Mouse (Mus musculus) urinary bladder, postnatal 10 days (tissue): Measurements from ENCODE around the gene Pdzd7.

Experiments used
- DNase-seq: peaks from one replicate; pipeline ENCODE4 v3.0.0; 2022; ENCODE audit warnings: low spot score

Gene Pdzd7

GRCm38 (mm10) chr19:45045651-45046050 is at the start of gene Pdzd7:
TSS of gene Pdzd7 (minus strand) at chr19:45045717.
- DNase-seq = no peak

DNA sequence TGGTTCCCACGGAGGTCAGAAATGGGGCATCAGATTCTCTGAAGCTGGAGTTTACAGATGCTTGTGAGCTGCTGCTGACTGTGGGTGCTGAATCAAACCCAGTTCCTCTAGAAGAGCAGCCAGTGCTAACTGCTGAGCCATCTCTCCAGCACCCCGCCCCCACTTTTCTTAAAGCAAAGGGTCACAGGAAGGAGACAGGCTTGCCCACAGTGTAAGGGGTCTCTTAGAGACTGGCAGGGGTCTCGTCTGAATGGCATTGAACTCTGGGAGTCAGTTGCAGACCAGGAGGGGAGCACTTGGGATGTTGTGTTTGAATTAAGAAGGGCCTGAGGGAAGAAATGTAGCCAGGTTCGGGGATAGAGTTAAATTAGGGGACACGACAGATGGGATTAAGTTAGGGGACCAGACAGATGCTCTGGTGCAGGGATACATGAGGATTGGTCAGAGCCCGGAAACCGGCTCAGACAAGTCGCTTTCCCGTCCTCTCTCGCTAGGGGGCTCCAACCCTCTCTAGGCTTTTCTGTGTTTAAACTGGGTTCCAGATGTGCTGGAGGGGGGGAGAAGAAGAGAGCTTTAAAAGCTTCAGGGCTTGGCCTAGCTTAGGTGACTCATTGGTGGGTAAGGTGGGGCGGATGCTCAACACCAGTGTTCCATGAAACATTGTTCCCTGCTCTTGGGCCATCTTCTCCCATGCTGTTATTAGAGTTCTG is 36.5 kb upstream of the Pdzd7 start:
- no peak for DNase-seq

DNA sequence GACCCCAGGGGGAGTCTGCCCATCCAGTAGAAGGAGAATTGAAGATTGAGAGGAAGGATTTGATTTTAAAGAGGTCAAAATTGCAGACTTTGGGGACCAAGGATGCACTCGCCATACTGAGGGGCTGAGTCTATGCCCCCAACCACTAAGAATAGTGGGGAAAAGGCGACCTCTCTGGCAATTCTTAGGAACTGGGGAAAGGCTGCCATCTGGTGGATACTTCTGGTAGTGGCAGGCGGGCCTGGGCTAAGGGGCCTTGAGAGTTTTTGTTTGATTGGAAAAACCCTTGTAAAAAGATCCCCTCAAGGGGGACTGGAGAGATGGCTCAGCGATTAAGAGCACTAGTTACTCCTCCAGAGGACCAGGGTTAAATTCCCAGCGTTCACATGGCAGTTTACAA is 35.8 kb upstream of the Pdzd7 start:
- DNase-seq = no peak

- DNase-seq = no peak
Measured at GRCm38 (mm10) chr19:45080711-45081110, 35.2 kb upstream of the Pdzd7 start.

DNA sequence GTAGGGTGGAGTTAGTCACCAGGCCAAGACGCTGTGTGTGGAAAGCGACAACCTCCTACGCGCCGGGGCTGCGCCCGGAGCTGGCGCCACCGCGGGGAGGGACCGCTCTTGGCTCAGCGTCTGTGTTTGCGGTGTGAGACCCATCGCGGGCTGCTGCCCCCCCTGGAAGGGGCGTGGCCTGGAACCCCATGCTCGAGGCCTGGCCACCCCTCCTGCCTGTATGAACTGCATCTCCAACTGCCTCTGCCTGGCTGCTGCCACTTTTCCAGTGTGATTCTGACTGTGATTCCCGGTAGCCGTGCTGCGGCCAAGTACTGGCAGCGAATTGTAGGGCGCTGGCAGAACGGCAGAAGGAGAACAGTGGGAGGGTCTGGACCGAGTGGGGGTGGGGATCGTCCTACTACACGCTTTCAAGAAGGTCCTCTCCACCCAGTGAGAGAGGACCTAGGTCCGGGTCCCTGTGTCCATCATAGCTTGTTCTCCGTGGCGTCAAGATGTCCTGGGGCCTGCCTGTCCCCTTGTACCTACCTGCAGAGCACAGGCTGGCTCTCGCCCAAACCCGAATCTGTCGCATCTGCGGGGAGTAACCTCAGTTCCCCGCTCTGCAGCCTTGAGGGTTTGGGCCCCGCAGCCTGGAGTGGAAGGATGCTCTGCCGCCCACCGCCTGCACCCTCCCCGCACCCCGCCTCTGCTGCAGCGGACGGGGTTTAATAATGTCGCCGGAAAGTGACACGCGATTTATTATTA is 34.4 kb upstream of the Pdzd7 start:
- no peak for DNase-seq

GRCm38 (mm10) chr19:45078971-45079764 is 33.7 kb upstream of the Pdzd7 start:
- DNase-seq = no peak

DNA sequence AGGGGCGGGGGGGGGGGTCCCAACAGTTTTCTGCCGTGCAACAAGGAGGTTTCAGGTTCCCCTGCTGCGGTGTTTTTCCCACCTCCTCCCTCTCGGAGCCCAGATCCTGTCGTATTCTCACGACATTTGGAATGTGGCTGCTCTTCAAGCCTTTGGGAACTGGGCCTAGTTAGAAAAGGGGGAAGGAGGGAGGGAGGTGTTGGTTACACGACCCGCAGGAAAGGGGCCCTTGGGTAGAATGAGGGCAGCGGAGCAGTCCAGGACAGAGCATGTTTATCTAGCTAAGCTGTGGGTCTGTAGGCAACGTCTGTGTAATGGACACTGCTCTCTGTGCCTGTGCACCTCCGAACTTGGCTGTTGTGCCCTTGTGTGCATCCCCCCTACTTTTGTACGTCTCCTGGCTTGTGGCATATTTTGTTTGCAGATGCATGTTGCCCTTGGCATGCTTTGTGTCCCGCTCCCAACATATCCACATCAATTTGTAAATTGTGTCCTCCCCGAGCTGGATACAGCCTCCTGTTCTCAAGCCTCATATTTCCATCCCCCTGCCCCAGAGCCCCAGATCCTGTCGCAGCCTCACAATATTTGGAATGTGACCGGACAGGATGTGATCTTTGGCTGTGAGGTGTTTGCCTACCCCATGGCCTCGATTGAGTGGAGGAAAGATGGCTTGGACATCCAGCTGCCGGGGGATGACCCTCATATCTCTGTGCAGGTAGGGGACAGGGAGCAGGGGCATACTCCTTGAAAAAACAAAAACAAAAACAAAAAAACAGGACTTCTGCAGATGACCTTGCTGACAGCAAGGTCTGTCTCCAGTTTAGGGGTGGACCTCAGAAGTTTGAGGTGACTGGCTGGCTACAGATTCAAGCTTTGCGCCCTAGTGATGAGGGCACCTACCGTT is 32.5 kb upstream of the Pdzd7 start:
- no peak for DNase-seq

DNA sequence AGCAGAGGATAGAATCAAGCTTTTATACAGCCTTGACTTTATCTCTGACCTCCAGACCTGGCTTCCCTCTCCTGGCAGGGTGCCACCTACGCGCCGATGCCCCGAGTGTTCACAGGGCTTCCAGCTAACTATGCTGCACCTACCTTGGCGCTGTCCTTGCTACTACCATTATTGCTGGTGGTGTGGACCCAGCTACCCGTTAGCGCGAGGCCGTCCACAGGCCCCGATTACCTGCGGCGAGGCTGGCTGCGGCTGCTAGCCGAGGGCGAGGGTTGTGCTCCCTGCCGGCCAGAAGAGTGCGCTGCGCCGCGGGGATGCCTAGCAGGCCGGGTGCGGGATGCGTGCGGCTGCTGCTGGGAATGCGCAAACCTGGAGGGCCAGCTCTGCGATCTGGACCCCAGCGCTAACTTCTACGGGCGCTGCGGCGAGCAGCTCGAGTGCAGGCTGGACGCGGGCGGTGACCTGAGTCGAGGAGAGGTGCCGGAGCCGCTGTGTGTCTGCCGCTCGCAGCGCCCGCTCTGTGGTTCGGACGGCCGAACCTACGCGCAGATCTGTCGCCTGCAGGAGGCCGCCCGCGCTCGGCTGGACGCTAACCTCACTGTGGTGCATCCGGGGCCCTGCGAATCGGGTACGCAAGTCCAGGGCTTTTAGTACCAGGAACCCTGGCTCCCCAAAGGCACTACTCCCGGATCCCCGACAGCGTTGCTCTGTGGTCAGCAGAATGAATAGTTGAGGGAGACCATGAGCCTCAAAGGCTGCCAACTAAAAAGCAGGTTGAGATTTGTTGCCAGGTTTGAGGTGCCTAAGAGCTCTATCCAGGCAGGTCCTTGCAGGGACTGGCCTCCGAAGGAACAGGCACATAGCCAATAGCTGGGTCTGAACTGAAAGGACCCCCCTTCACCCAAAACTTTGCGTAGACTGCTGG is 31.3 kb upstream of the Pdzd7 start:
- DNase-seq = no peak

DNA sequence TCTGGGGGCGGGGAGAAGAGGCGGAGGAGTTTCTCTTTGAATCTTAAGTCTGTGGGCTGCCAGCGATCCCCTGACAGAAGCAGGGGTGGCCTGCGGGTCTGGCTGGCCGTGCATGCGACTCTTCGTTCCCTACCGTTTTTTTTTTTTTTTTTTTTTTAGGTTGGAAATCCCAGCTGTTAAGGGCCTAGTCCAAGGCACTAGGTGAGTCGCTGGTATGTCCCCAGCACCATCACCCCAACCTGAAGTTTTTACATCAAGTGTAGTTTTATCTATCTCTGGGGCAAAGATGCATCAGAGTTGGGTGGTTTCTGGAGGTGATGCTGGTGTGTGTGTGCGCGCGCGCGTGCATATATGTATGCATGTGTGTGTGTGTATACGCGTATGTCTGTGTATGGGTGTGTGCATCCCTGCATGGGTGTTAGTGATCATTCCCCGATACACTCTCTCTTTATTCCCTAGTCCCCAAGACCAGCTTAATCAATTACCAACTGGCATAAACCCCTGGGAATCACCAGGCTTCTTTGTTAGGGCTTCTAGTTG is 30.6 kb upstream of the Pdzd7 start:
- no peak for DNase-seq

DNA sequence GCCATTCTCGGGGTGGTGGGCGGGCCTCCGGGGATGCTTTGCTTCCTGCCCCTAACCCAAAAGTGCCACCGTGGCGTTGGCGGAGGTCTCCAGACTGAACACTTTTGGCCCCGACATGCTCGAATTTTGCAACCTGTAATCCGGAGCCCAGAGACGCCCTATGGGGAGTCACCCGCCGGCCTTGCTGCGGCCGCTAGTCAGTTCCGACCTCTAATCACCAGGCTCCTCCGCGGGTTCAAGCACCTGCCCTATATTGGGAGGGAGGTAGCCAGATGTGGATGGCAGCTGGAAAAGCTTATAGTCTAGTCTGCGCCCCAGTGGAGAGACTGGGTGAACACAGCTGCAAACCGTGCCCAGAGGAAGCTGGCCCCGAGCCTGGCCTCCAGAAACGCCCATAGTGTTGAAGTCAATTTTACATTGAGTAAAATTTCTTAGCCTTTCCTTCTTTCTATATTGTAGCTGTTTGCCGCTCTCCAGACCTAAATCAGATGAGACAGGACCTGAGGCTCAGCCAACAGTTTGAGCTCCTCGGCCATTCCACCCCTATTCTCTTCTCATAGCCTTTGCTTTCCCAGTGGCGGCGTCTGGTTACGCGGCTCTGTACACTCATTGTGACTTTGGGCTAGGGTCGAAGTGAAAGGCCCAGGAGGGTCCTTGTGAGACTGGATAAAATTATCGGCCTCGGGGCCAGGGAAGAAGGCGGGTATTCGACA is 30.0 kb upstream of the Pdzd7 start:
- DNase-seq = no peak

GRCm38 (mm10) chr19:45074580-45075322 is 29.2 kb upstream of the Pdzd7 start, which contains the start of gene Kazald1:
TSS of gene Kazald1 (plus strand) at chr19:45075241.
- peak; percentile 82 for DNase-seq

DNA sequence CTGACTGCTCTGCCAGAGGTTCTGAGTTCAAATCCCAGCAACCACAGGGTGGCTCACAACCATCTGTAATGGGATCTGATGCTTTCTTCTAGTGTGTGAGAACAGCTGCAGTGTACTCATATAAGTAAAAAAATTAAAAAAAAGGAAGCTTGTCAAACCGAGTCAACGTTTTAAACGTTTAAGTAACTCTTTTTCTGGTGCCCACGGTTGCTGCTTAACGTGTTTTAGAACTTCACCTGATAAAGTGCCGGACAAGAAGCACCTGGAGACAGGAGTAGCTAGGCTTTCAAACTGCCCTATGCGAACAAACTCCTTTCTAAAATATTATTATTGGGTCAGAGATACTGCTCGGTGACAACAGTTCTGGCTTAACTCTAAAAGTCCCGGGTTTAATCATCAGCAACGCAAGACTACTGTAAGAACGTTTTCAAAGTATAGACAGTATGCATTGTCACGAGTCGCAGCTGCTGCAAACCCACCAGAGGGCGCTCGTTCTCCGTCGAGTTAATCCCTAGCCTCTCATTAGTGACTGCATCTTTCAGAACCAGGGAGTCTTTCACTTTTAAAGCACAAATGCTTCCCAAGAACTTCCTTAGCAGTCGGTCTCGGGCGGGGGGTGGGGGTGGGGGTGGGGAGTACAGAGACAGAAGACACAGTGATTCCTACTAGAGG is 28.5 kb upstream of the Pdzd7 start:
- peak; percentile 76 for DNase-seq

DNA sequence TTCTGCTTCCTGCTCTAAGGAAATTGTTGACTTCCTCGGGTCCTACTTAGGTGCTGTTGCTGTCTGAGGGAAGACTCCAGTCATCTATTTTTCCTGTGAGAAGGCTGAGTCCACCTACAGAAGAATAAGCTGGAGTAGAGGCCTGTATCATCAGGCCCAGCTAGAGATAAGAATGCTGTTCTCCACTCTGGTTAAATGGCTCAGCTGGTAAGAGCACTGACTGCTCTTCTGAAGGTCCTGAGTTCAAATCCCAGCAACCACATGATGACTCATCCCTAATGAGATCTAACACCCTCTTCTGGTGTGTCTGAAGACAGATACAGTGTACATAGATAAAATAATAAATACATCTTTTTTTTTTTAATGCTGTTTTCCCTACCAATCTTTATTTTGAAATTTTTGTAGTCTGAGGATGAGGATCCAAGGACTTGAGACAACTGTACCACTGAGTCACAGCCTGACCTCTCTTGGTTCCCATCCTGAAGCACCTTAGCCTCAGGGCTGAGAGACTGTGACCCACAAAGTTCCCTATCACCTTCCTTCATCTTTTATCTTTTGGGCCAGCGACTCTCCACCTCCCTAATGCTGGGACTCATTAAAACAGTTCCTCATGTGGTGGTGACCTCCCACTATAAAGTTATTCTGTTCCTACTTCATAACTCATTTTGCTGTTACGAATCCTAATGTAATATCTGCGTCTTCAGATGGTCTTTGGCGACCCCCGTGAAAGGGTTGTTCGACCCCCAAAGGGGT is 22.4 kb upstream of the Pdzd7 start:
- DNase-seq = no peak

GRCm38 (mm10) chr19:45067170-45067569 is 21.7 kb upstream of the Pdzd7 start:
- DNase-seq = no peak

- DNase-seq = no peak
Measured at GRCm38 (mm10) chr19:45065226-45065625, 19.7 kb upstream of the Pdzd7 start.

DNA sequence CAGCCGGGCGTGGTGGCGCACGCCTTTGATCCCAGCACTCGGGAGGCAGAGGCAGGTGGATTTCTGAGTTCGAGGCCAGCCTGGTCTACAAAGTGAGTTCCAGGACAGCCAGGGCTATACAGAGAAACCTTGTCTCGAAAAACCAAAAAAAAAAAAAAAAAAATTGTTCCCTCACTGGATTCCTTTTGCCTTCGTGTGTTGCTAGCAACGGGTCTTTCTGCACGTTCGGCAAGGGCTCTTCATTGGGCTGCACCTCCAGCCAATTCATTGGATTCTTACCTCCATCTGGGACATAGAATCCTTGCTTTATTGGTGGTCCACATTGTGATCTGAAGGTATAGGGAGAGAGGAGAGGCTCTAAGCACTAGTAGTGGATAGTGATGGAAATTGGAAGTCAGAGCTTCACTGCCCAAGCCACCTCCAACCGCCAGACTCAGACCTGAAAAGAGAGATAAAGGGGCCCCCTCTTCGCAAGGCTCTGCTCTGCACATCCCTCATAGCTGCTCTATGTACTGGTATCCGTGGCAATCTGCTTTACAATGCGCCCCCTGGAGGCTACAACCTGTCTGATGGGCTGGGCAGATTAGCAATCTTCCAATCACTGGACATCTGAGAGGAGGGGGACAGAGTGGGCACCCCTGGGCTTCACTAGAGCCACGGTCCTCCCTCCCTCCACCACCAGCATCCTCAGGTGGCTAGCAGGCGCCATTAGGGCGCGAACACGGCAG is 18.2 kb upstream of the Pdzd7 start:
- DNase-seq = no peak

- DNase-seq = no peak
Measured at GRCm38 (mm10) chr19:45058841-45059240, 13.3 kb upstream of the Pdzd7 start.
